Mouse (Mus musculus) megakaryocyte, embryonic 14.5 days (primary cell): ENCODE measurements at regions not wholly inside any gene's neighbourhood (a gene's known extent, or its start where the extent isn't known, plus 50 kb on each side); places are given as distances from the start of the nearest gene placed in this dataset.

Source experiments
- FLI1 ChIP-seq: IDR thresholded peaks from 2 replicates; pipeline ENCODE4 v1.6.1; 2012; ENCODE audit warnings: low read length, inconsistent platforms, mixed read lengths
- GATA1 ChIP-seq: IDR thresholded peaks from 3 replicates; pipeline ENCODE4 v1.6.1; 2012; ENCODE audit warnings: mixed read lengths, low read length, inconsistent platforms, borderline replicate concordance

DNA sequence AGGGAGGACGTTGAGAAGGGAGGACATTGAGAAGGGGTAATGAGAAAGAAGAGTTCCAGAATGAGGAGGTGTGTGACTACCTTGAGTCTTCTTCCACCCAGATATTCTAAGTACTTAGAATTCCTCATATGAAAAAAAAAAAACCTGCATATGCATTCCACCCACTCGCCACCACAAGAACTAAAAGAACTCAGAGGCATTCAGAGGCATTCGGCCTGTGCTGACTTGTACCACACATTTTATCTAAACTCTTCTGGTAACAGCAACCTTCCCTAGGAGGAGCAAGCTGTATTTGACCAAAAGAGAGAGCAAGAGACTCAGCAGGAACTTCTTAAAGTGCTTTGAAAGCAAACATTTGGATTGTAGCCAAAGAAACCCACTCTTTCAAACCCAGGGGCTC is 80.7 kb upstream of the Otogl start:
- no peak for TF ChIP-seq GATA1
- TF ChIP-seq FLI1, result no peak
